Mouse (Mus musculus) kidney, postnatal 36 days (tissue): ENCODE measurements around the gene Olfr104-ps.

Experiments
- DNase-seq, 2 experiments: peaks; one replicate each; pipeline ENCODE4 v3.0.0; 2021 to 2022; ENCODE audit warnings: mixed read lengths in 2 of 2

The Olfr104-ps gene

DNA sequence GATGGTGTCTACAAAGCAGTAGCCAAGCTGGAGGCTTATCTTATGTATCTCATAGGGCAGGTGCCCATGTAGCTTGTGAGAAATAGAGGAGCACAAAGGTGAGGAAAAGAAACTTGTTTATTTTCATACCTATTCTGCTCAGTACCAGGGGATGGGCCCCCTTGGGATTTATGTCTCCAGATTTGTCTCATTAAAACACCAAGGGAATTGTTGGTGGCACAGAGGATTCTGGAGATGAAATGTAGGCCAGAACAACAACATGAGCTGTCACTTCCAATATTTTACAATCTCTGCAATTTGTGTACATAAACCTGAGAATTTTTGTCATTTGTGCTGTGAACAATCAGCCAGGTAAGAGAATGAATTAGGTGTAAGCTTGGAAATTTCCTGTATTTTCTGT is at the start of gene Olfr104-ps:
Gene Olfr104-ps (plus strand): TSS at position 301 of the 400 bp plus-strand sequence.
- no peak for DNase-seq

DNA sequence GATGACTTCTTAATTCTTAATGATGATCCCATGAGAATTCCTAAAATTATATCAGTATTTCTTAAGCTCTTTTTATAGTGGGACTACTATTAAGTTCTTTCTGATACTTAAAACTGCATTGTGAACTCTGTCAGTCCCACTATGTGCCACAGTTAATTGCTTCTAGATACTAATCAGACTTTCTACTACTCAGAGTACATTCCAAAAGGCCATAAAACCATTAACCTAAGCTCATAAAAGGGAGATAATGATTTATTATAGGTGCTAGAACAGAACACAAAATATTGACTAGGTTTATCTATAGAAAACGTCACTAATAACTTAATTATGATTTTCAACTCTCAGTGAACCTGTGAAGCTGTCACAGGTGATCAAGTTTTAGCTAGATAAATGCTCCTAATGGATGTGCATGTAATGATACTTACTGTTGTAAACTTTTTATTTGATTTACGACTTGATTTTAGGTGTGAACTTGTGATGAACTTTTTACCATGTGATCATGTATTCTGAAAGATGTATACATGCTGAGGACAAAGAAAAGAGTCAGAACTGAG is 49.2 kb upstream of the Olfr104-ps start:
- DNase-seq = no peak

GRCm38 (mm10) chr17:37316954-37317353 is 42.4 kb upstream of the Olfr104-ps start, which contains the start of gene Olfr102:
Gene Olfr102 (minus strand): TSS chr17:37317054.
- DNase-seq = no peak

DNA sequence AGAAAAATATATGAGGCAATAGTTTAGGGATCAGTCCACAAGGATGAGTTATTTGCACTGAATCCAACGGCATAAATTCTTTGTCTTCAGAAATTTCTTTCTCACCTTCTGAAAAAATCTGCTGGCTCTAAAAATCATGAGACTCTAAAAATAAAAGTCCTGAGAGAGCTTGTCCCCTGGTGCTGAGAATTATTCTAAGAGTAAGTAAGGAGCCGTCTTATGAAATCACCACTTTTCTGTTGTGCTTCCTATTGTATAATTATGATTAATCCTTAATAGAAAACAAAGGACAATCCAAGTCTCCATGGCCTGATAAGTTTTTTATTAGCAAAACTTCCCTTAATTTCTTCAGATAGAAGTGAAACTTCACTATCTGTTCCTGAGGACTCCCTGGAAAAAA is 19.8 kb upstream of the Olfr104-ps start, which contains the start of gene Olfr103:
Gene Olfr103 (minus strand): TSS at position 101 of the 400 bp plus-strand sequence.
- no peak for DNase-seq

- no peak for DNase-seq
These were observed 19.4 kb downstream of the Olfr104-ps start, which contains the start of gene Olfr105-ps for GRCm38 (mm10) chr17:37378733-37379132. Gene Olfr105-ps (plus strand): TSS chr17:37379033.

- no peak for DNase-seq
These were observed 30.7 kb downstream of the Olfr104-ps start, which contains the start of gene Olfr106-ps for GRCm38 (mm10) chr17:37390093-37390492. Gene Olfr106-ps (plus strand): TSS chr17:37390393.

DNA sequence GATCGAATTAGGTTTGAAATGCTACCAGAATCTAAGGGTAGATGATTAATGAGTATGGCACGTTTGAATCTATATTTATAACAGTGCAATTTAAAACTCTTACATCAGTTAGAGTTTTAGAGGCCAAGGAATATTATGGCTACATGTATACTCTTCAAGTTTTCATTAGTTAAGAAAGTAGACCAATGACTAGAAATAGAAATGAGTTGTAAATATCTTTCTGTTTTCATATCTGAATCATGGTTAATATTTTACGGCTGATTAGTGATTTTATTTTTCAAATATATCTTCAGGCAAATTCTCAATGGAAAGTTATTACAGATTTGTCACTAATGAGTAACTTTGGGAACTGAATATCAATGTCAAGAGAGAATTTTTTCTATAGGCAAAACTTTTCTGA is 39.5 kb downstream of the Olfr104-ps start, which contains the start of gene Olfr107:
Gene Olfr107 (plus strand): TSS at position 301 of the 400 bp plus-strand sequence.
- no peak for DNase-seq

DNA sequence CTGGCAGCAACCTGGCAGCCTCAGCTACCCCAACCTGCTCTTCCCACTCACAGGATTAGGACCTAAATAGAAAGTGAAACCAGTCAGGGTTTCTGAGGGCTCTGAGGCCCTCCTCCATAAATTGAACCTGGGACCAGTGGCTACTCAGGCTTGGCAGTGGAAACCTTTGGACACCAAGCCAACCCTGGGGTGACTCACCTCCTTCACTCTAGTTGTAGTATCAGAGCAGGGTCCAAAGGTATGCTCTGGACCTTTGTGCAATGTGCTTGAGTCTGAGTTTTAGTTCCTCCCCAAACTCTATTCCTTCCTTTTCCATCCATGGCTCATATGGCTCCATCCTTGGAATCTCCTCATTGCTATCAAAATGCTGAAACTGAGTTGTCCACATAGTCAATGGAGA is 54.0 kb downstream of the Olfr104-ps start:
- DNase-seq = no peak
